Mouse (Mus musculus): ENCODE measurements around the gene Epyc. TPM values are rescaled to one million over a fixed set of nuclear protein-coding genes. Genes with fewer than 3 reads are reported as not detected.

Gene Epyc
- total and polyA plus RNA-seq, 2 experiments from 2014 or later = 0.30 to 1.8 TPM

- Histone ChIP-seq H3K27me3 (ENCODE audit: control insufficient read depth, insufficient read depth, low read length) (no peaks in the 10 kb centered on the region), H3K9ac (replicated peaks; ENCODE audit: low read depth, low read length) (no peak overlapping the region), H3K4me2 (ENCODE audit: low read depth, low read length) (no peak overlapping the region), H3K4me3 (ENCODE audit: low read depth, low read length) (no peak overlapping the region), H3K36me3 (replicated peaks; ENCODE audit: control insufficient read depth, insufficient read depth, low read length) (no peaks in the 10 kb centered on the region), H3K4me1 (ENCODE audit: control insufficient read depth, insufficient read depth) (no peaks in the 10 kb centered on the region), H3K9me3 (replicated peaks; ENCODE audit: control insufficient read depth, low read length) (no peaks in the 10 kb centered on the region), H3K27ac (ENCODE audit: low read depth) (no peak overlapping the region)
- 60% methylated on average over 3 of the region's 3 CpGs for WGBS
- TF ChIP-seq EP300 (IDR thresholded peaks at IDR 0.05; ENCODE audit: low read depth) (no peak), CTCF (IDR thresholded peaks at IDR 0.05; ENCODE audit: low read depth) (peak; percentile 44)
- DNase-seq (ENCODE audit: low spot score) (peak; percentile 23), ATAC-seq (ENCODE audit: insufficient read depth, low read depth) (no peak)
Measured at GRCm38 (mm10) chr10:97689425-97689824, 45.6 kb downstream of the Epyc start.

DNA sequence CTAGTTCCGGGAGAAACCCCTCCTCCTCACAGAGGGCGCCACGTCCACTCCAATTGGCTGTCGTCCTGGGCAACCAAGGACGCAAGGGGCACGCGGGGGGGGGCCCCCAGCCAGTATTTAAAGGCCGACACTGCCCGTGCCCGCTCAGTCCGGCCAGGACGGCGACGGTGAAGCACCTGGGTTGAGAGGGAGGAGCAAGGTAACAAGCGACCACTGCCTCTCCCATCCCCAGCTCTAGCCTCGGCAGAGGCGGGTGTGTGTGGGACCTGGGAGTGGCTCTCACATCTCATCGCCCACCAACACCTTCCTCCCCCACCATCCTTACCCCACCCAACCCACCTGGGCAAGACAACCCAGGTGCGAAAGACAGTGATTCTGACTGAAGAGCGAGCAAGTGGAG lies 49.0 kb downstream of the Epyc start, which contains the start of gene Ccer1:
TSS of gene Ccer1 (plus strand) at position 147 of the 400 bp plus-strand sequence.
- 71% methylated on average over 19 of the region's 20 CpGs for WGBS
- TF ChIP-seq EP300 (IDR thresholded peaks at IDR 0.05; ENCODE audit: low read depth) (no peak), CTCF (IDR thresholded peaks at IDR 0.05; ENCODE audit: low read depth) (no peak)
- no peaks in the 10 kb centered on the region for H3K27me3 ChIP-seq (ENCODE audit: control insufficient read depth, insufficient read depth, low read length)
- no peak within 1 kb of the TSS for H3K4me3 ChIP-seq (ENCODE audit: low read depth, low read length)
- H3K9ac ChIP-seq (replicated peaks; ENCODE audit: low read depth, low read length) = no peak within 1 kb of the TSS
- no peaks in the 10 kb centered on the region for H3K36me3 ChIP-seq (replicated peaks; ENCODE audit: control insufficient read depth, insufficient read depth, low read length)
- no peak within 1 kb of the TSS for H3K27ac ChIP-seq (ENCODE audit: low read depth)
- H3K9me3 ChIP-seq (replicated peaks; ENCODE audit: control insufficient read depth, low read length) = no peaks in the 10 kb centered on the region
- ATAC-seq (ENCODE audit: insufficient read depth, low read depth) (peak; percentile 49; the same call in 1 of the 2 replicates), DNase-seq (ENCODE audit: low spot score) (no peak)
- no peak within 1 kb of the TSS for H3K4me2 ChIP-seq (ENCODE audit: low read depth, low read length)
- H3K4me1 ChIP-seq (ENCODE audit: control insufficient read depth, insufficient read depth) = no peaks in the 10 kb centered on the region

DNA sequence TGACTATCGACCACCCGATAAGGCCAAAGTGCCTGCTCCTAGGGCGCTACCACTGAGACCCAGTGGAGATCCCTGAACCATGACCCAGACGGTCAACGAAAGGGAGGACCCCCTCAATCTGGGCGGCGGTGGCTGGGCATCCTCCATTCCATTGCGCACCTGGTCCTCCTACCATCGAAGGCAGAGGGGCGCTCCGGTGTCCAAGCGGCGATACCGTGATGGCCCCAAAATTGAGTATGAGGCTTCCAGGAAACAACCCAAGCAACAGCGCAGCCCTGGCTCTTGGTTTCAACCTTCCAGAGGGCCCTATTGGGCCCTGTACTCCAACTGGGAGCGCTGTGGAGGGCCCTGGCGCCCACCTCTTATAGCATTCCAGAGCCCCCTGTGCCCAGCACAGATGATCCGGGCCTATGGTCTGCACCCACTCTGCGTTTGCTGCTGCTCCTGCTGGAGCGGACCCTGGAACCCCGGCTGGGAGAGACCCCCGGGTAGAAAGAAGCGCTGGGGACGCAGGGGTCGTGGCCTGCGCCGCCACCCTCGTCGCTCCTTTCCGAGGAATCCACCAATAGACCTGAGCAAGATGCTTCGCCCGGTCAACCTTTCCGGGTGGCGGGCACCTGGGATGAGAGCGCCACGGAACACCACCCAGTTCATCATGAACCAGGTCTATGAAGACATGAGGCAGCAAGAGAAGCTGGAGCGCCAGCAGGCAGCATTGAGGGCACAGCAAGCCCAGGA lies 49.7 kb downstream of the Epyc start:
- H3K4me3 ChIP-seq (ENCODE audit: low read depth, low read length) = no peak overlapping the region
- WGBS = 88% methylated on average over 37 of the region's 37 CpGs

GRCm38 (mm10) chr10:97702321-97702720 lies 58.5 kb downstream of the Epyc start:
- DNase-seq (ENCODE audit: low spot score) = no peak
- Histone ChIP-seq H3K4me1 (ENCODE audit: control insufficient read depth, insufficient read depth) (no peaks in the 10 kb centered on the region), H3K4me3 (ENCODE audit: low read depth, low read length) (no peak overlapping the region), H3K9ac (replicated peaks; ENCODE audit: low read depth, low read length) (no peak overlapping the region), H3K27ac (ENCODE audit: low read depth) (no peak overlapping the region), H3K36me3 (replicated peaks; ENCODE audit: control insufficient read depth, insufficient read depth, low read length) (no peaks in the 10 kb centered on the region), H3K4me2 (ENCODE audit: low read depth, low read length) (no peak overlapping the region), H3K27me3 (ENCODE audit: control insufficient read depth, insufficient read depth, low read length) (no peaks in the 10 kb centered on the region), H3K9me3 (replicated peaks; ENCODE audit: control insufficient read depth, low read length) (no peaks in the 10 kb centered on the region)
- TF ChIP-seq CTCF (IDR thresholded peaks at IDR 0.05; ENCODE audit: low read depth) (no peak), EP300 (IDR thresholded peaks at IDR 0.05; ENCODE audit: low read depth) (no peak)
- no peak for ATAC-seq (ENCODE audit: insufficient read depth, low read depth)

More for the DNA sequence above, 49.7 kb downstream of the Epyc start:
- Histone ChIP-seq H3K9ac (replicated peaks; ENCODE audit: low read depth, low read length) (no peak overlapping the region), H3K4me2 (ENCODE audit: low read depth, low read length) (no peak overlapping the region), H3K27me3 (ENCODE audit: control insufficient read depth, insufficient read depth, low read length) (no peaks in the 10 kb centered on the region), H3K36me3 (replicated peaks; ENCODE audit: control insufficient read depth, insufficient read depth, low read length) (no peaks in the 10 kb centered on the region), H3K9me3 (replicated peaks; ENCODE audit: control insufficient read depth, low read length) (no peaks in the 10 kb centered on the region), H3K27ac (ENCODE audit: low read depth) (no peak overlapping the region), H3K4me1 (ENCODE audit: control insufficient read depth, insufficient read depth) (no peaks in the 10 kb centered on the region)
- ATAC-seq (ENCODE audit: insufficient read depth, low read depth) = no peak
- no peak for DNase-seq (ENCODE audit: low spot score)
- TF ChIP-seq EP300 (IDR thresholded peaks at IDR 0.05; ENCODE audit: low read depth) = no peak
- TF ChIP-seq CTCF (IDR thresholded peaks at IDR 0.05; ENCODE audit: low read depth) = no peak

GRCm38 (mm10) chr10:97704562-97704961 lies 60.7 kb downstream of the Epyc start:
- no peak overlapping the region for H3K4me3 ChIP-seq (ENCODE audit: low read depth, low read length)
- no peak overlapping the region for H3K9ac ChIP-seq (replicated peaks; ENCODE audit: low read depth, low read length)
- no peak overlapping the region for H3K27ac ChIP-seq (ENCODE audit: low read depth)
- TF ChIP-seq CTCF (IDR thresholded peaks at IDR 0.05; ENCODE audit: low read depth) (peak; percentile 72), EP300 (IDR thresholded peaks at IDR 0.05; ENCODE audit: low read depth) (no peak)
- H3K4me2 ChIP-seq (ENCODE audit: low read depth, low read length) = no peak overlapping the region
- ATAC-seq (ENCODE audit: insufficient read depth, low read depth) (no peak), DNase-seq (ENCODE audit: low spot score) (peak; percentile 44)
- H3K9me3 ChIP-seq (replicated peaks; ENCODE audit: control insufficient read depth, low read length) = no peaks in the 10 kb centered on the region
- no peaks in the 10 kb centered on the region for H3K27me3 ChIP-seq (ENCODE audit: control insufficient read depth, insufficient read depth, low read length)
- WGBS = 29% methylated on average over 1 of the region's 1 CpGs
- no peaks in the 10 kb centered on the region for H3K36me3 ChIP-seq (replicated peaks; ENCODE audit: control insufficient read depth, insufficient read depth, low read length)
- no peaks in the 10 kb centered on the region for H3K4me1 ChIP-seq (ENCODE audit: control insufficient read depth, insufficient read depth)

GRCm38 (mm10) chr10:97712687-97713086 lies 68.8 kb downstream of the Epyc start:
- peak; percentile 40 for DNase-seq (ENCODE audit: low spot score)
- TF ChIP-seq CTCF (IDR thresholded peaks at IDR 0.05; ENCODE audit: low read depth) (peak; percentile 86), EP300 (IDR thresholded peaks at IDR 0.05; ENCODE audit: low read depth) (no peak)
- Histone ChIP-seq H3K36me3 (replicated peaks; ENCODE audit: control insufficient read depth, insufficient read depth, low read length) (no peaks in the 10 kb centered on the region), H3K9ac (replicated peaks; ENCODE audit: low read depth, low read length) (no peak overlapping the region), H3K9me3 (replicated peaks; ENCODE audit: control insufficient read depth, low read length) (no peaks in the 10 kb centered on the region), H3K27ac (ENCODE audit: low read depth) (no peak overlapping the region), H3K4me2 (ENCODE audit: low read depth, low read length) (no peak overlapping the region), H3K4me1 (ENCODE audit: control insufficient read depth, insufficient read depth) (no peaks in the 10 kb centered on the region), H3K4me3 (ENCODE audit: low read depth, low read length) (no peak overlapping the region), H3K27me3 (ENCODE audit: control insufficient read depth, insufficient read depth, low read length) (no peaks in the 10 kb centered on the region)
- WGBS = 3% methylated on average over 5 of the region's 5 CpGs
- ATAC-seq (ENCODE audit: insufficient read depth, low read depth) = no peak

All from heart, postnatal 0 days (tissue).